Mouse (Mus musculus) embryo, embryonic 11.5 days (tissue): ENCODE data around the gene D630003M21Rik.

Source experiments
- DNase-seq: peaks from one replicate; pipeline ENCODE4 v3.0.0-alpha.2; 2012; ENCODE audit warnings: low read depth, low spot score

Gene D630003M21Rik

DNA sequence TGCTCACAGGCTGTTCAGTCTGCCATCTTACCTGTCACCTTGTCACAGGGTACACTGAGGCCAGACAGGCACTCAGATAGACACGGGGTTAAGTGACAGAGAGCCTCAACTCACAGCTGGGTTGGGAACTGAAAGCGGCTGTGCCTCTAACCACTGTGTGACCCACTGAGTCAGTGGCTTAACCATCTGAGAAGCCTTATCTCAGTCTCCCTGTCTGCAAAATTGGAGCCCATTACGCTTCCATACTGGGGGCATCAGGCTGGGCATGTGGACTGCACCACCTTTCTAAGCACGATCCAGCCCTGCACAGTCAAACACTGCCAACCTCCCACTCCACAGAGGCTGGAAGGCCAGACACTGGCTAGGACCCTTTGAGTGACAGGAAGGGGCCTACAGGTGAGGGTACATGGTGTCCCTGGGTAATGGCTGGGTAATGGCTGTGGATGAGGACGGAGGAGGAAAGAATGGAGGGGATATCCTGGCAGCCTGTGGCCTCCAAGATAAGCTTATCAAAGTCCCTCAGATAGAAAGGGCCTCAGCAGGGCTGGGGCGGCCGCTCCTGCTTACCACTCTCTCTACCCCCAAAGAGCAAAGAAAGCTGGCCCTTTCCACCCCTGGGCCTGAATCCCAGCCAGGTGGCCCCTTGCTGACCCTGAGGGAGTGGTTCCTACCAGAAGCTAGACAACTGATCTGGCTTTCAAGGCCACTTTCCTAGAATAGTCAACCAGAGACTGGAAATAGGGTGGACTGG is 87.2 kb downstream of the D630003M21Rik start:
- DNase-seq, result no peak

DNA sequence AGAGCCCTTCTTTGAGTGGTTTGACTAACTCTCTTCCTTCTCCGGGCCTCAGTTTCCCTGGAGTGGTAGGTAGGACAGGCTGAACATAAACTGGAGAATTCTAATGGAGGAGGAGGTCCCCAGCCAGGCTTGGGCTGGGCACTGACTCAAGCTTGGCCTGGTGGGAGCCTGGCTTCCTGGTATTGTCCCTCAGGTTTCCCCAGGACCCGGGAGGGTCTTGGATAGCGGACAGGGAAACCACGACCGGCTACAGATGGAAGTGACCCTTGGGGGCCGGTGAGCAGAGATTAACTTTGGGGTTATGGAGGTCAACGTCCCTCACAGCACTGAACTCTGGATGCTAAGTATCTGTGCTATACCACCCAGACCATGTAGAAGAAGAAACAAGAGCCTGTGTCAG is 87.8 kb downstream of the D630003M21Rik start:
- no peak for DNase-seq

DNA sequence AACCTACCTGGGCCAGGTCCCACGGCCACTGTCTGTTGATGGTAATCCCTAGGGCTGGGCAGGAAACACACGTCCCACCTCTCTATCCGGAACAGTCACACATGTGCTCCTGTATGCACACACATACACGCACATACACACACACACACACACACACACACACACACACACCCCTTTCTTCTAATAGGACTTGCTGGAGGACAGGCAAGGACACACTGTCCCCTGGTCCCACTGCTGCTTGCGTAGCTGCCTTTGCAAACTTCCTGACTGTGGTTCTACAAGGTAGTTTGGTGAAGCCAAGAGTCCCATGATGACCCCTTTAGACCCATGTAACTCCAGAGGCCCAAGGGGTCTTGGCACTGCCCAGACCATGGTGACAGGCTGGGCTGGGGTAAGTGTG is 88.4 kb downstream of the D630003M21Rik start:
- DNase-seq, result no peak

DNA sequence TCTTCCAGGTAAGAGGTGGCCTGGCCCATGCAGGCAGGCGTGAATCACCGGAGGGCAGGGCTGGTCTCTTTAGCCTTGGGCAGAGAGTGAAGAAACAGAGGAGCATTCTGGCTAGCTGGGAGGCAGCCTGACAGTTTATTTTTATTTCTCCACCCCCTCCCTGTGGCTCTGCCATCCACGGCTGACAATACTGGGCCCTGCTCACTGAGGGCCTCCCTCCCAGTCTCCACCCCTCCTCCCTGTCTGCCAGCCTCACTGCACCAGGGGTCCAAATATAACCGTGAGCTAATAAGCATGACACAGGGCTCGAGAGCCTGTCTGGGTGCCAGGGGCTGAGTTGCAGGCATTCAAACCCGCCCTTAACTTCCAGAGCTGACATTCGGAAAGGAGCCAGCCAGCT is 89.4 kb downstream of the D630003M21Rik start:
- DNase-seq, result no peak

DNA sequence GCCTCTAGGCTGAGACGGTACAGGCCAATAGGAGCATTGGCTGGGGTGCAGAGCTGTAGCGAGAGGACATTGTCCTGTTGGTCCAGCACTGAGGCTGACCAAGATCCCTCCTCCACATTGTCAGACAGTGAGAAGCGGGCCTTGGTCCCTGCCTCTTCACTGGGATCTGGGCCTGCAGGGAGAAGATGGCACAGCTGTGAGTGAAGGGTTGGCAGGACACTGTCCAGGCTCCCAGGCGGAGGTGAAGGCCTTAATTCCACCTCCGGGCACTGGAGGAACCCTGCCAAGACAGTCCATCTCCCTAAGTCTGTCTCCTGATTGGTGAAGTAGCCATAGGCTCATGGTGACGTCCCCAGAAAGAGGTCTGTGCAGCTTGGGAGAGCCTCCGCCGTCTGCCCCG is 90.2 kb downstream of the D630003M21Rik start:
- no peak for DNase-seq

DNA sequence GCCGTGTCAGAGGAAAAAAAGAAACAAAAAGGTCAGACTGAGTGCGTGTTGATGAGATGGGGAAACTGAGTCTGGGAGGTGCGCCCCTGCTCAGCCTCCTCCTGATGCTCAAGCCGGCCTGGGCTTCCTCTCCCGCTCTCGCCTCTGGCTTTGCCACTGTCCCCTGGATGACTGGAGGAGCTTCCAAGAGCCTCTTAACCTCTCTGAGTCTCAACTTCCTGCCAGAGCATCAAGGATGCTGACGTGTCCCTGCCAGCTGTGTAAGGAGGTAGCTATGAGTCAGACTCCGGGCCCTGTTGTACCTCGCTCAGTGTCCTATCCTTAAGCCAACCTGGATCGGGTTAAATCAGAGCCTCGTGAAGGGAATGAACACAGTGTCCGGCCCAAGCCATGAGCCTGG is 91.3 kb downstream of the D630003M21Rik start:
- DNase-seq, result no peak

DNA sequence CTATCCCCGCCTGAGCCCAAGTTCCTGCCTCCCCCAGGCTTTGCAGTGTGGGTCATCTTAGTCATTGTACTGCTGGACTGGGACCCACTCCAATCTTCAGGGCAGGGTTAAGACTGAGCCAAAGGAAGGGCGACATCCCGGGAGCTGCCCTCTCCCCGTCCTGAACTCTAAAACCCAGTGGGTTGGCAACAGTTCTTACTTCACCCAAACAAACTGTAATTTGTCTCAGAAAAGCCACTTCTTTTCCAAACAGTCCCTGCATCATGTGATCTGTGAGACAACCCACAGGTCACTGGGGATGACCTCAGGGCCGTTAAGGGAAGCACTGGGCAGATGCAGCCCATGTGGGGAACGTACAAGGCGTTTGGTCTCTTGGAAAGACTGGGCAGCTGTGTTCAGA is 92.8 kb downstream of the D630003M21Rik start:
- DNase-seq, result no peak

DNA sequence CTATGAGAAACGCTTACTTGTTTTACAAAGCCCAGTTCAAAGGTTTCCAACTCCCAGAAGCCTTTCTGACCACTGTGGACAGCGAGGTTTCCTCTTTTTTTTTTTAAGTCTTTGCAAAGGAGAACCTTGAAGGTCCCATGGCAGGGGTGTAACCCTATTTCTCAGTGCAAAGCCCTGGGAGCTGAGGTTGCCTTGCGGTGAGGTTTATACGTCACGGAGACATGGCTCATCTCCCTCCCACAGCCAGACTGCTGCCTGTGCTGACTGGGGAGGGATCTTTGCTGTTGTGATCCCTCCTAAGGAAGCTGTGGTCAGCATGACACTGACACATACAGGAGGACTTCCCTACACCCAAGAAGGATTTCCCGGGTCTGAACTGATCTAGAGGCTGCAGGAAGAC is 96.0 kb downstream of the D630003M21Rik start:
- no peak for DNase-seq
